Mouse (Mus musculus) layer of hippocampus, adult 11-12 months (tissue): ENCODE measurements around the gene Kcnk1.

Source experiments
- DNase-seq: peaks from one replicate; pipeline ENCODE4 v3.0.0; 2022; ENCODE audit warnings: low spot score

Gene Kcnk1

GRCm38 (mm10) chr8:126045751-126046150, 50.8 kb downstream of the Kcnk1 start:
- DNase-seq = peak; percentile 27

- DNase-seq = no peak
Measured at GRCm38 (mm10) chr8:126053911-126054310, 58.9 kb downstream of the Kcnk1 start.

- no peak for DNase-seq
Measured at GRCm38 (mm10) chr8:126058876-126059275, 63.9 kb downstream of the Kcnk1 start.

GRCm38 (mm10) chr8:126062844-126063243, 67.9 kb downstream of the Kcnk1 start:
- no peak for DNase-seq

GRCm38 (mm10) chr8:126063832-126064409, 69.0 kb downstream of the Kcnk1 start:
- peak; percentile 23 for DNase-seq

- DNase-seq = no peak
Measured at GRCm38 (mm10) chr8:126064587-126065145, 69.7 kb downstream of the Kcnk1 start.

GRCm38 (mm10) chr8:126067306-126067705, 72.3 kb downstream of the Kcnk1 start:
- no peak for DNase-seq

- DNase-seq = no peak
Measured at GRCm38 (mm10) chr8:126068136-126068535, 73.2 kb downstream of the Kcnk1 start.

GRCm38 (mm10) chr8:126072678-126073077, 77.7 kb downstream of the Kcnk1 start:
- DNase-seq = no peak

GRCm38 (mm10) chr8:126073141-126073740, 78.3 kb downstream of the Kcnk1 start:
- peak; percentile 55 for DNase-seq

GRCm38 (mm10) chr8:126074111-126074510, 79.1 kb downstream of the Kcnk1 start:
- DNase-seq = no peak

GRCm38 (mm10) chr8:126075400-126075799, 80.4 kb downstream of the Kcnk1 start:
- peak; percentile 75 for DNase-seq
